Mouse (Mus musculus) layer of hippocampus, postnatal 14 days (tissue): ENCODE data around the gene Mettl17. TPM values are rescaled to one million over a fixed set of nuclear protein-coding genes. Genes with fewer than 3 reads are reported as not detected.
"Not testable (repeated sequence)": the region's sequence is repeated elsewhere in the genome, so short reads cannot be mapped to it uniquely, and the experiment has no call there.

Experiments used
- DNase-seq, 2 experiments: peaks; one replicate each; pipeline ENCODE4 v3.0.0; 2021 to 2022; ENCODE audit warnings: low spot score in 2 of 2, mixed read lengths in 1 of 2
- microRNA-seq, 2 experiments: library from miRNA; unstranded; fragments of <30 nt; microRNA quantifications; one replicate each; pipeline ENCODE4 v1.2.0; 2021
- total RNA-seq, 2 experiments: library from RNA; stranded (reverse); gene quantifications; 2 replicates each; pipeline ENCODE4 v1.2.3; 2021

The Mettl17 gene
- total RNA-seq, 2 experiments from 2014 or later, result 34.9 to 38.9 TPM

- DNase-seq, result not testable (repeated sequence)
These were observed 42.3 kb downstream of the Mettl17 start for GRCm38 (mm10) chr14:51926930-51927329.

- peak; percentile 47 to 78 for DNase-seq
These were observed 44.8 kb downstream of the Mettl17 start for GRCm38 (mm10) chr14:51929309-51929943.

GRCm38 (mm10) chr14:51929968-51930367 lies 45.3 kb downstream of the Mettl17 start:
- DNase-seq, result no peak

GRCm38 (mm10) chr14:51930824-51931223 lies 46.2 kb downstream of the Mettl17 start:
- peak; percentile 59 to 86 for DNase-seq

GRCm38 (mm10) chr14:51932092-51933020 lies 47.7 kb downstream of the Mettl17 start:
- DNase-seq, result no peak

- DNase-seq, result no peak
These were observed 54.4 kb downstream of the Mettl17 start for GRCm38 (mm10) chr14:51939005-51939404.

- no peak for DNase-seq
These were observed 56.4 kb downstream of the Mettl17 start for GRCm38 (mm10) chr14:51940944-51941560.

GRCm38 (mm10) chr14:51941577-51941976 lies 56.9 kb downstream of the Mettl17 start:
- no peak for DNase-seq

- DNase-seq, result no peak
These were observed 57.6 kb downstream of the Mettl17 start for GRCm38 (mm10) chr14:51942236-51942635.

Small RNAs within 50 kb of the gene (microRNA-seq; reads per million reads assigned to microRNA genes)
- 0 reads per million in 2 experiments for gene Gm27375

Other genes starting within 250 kb of the Mettl17 start
- not detected for gene Gm4181, start 249.2 kb upstream of the Mettl17 start, total RNA-seq
- gene Gm17079, start 189.4 kb upstream of the Mettl17 start, total RNA-seq, result not detected
- not detected for gene Gm5800, start 167.7 kb upstream of the Mettl17 start, total RNA-seq
- gene Ang4, start 111.3 kb upstream of the Mettl17 start, total RNA-seq, result not detected
- gene AY358078, start 84.8 kb upstream of the Mettl17 start, total RNA-seq, result not detected
- gene Ear6, start 31.1 kb upstream of the Mettl17 start, total RNA-seq, result not detected
- gene Slc39a2, start 8.0 kb downstream of the Mettl17 start, total RNA-seq, result 1 to 10 TPM; 4.7 to 5.6 TPM
- gene Ndrg2, start 29.3 kb downstream of the Mettl17 start, total RNA-seq, result 100 to 1,000 TPM; 696 to 763 TPM
- gene Tppp2, start 33.6 kb downstream of the Mettl17 start, total RNA-seq, result not detected
- gene Rnase13, start 37.9 kb downstream of the Mettl17 start, total RNA-seq, result under 1 TPM in 1 of 2 experiments, not detected in 1; 0.23 TPM
- 10 to 100 TPM; 44.2 to 47.4 TPM for gene Arhgef40, start 99.9 kb downstream of the Mettl17 start, total RNA-seq
- under 1 TPM; 0.39 to 0.95 TPM for gene Tmem253, start 130.8 kb downstream of the Mettl17 start, total RNA-seq
- 10 to 100 TPM; 37.6 to 41.2 TPM for gene Zfp219, start 135.9 kb downstream of the Mettl17 start, total RNA-seq
- gene Olfr221, start 157.6 kb downstream of the Mettl17 start, total RNA-seq, result not detected
- gene Hnrnpc, start 219.2 kb downstream of the Mettl17 start, total RNA-seq, result 100 to 1,000 TPM; 213 to 245 TPM
- gene Rpgrip1, start 225.9 kb downstream of the Mettl17 start, total RNA-seq, result 1 to 10 TPM; 2.4 TPM